Mouse (Mus musculus): ENCODE results near the gene Tas1r1. TPM values are rescaled to one million over a fixed set of nuclear protein-coding genes. Genes with fewer than 3 reads are reported as not detected.

Tas1r1 gene
- total RNA-seq, 2 experiments from 2014 or later = 0.49 to 0.54 TPM

GRCm38 (mm10) chr4:152012109-152012508 is 26.3 kb downstream of the Tas1r1 start:
- no peak for DNase-seq (ENCODE audit: extremely low spot score in 1 of 2, low spot score in 1 of 2)

- no peak for DNase-seq (ENCODE audit: extremely low spot score in 1 of 2, low spot score in 1 of 2)
These were observed 27.1 kb downstream of the Tas1r1 start for GRCm38 (mm10) chr4:152011171-152011760.

DNA sequence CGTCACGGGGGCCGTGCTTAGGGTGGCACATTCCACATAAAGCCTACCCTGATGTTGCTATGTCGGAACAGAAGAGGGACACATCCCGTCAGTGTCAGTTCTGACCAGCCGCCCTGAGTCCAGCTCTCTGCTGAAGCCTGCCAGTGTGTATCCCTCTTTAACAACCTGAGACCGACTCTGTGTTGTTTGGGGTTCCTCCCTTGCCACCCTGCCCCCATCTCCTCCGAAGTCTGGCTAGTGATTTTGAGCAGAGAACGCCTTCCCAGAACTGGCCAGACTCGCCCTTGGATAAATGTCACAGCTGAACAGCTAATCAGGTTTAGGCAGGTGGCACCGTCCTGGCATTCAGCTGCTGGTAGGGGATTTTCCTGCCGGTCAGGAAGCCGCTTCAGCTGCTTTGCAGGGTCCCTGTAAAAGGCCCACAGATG is 27.6 kb downstream of the Tas1r1 start:
- DNase-seq (ENCODE audit: extremely low spot score in 1 of 2, low spot score in 1 of 2) = no peak

DNA sequence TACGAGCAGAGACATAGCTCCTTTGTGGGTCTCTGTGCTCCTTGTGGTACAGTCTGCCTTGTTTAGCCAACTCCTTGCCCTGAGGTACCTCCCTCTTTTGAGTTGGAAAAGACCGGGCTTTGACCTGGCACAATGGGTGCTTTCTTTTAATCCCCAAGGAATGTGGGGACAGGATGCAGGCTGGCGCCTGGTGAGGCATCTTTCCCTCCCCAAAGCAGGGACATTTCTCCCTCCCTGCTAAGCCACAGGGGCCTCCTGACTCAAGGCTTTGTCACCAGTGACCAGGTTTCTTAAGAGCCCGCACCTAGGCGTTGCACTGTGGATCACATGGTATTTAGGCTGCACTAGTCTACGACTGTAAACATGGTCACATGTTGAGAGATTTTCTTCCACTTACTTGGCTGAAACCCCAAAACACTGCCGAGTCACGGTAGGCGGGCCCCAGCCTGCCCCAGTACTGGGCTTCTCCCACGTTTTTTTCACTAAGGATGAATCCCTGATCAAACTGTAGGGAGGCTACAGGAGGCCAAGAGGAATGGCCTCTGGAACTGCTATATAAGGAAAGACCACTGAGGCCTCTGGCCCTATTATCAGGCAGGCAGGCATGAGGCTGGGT is 28.2 kb downstream of the Tas1r1 start:
- DNase-seq (ENCODE audit: extremely low spot score in 1 of 2, low spot score in 1 of 2) = no peak

DNA sequence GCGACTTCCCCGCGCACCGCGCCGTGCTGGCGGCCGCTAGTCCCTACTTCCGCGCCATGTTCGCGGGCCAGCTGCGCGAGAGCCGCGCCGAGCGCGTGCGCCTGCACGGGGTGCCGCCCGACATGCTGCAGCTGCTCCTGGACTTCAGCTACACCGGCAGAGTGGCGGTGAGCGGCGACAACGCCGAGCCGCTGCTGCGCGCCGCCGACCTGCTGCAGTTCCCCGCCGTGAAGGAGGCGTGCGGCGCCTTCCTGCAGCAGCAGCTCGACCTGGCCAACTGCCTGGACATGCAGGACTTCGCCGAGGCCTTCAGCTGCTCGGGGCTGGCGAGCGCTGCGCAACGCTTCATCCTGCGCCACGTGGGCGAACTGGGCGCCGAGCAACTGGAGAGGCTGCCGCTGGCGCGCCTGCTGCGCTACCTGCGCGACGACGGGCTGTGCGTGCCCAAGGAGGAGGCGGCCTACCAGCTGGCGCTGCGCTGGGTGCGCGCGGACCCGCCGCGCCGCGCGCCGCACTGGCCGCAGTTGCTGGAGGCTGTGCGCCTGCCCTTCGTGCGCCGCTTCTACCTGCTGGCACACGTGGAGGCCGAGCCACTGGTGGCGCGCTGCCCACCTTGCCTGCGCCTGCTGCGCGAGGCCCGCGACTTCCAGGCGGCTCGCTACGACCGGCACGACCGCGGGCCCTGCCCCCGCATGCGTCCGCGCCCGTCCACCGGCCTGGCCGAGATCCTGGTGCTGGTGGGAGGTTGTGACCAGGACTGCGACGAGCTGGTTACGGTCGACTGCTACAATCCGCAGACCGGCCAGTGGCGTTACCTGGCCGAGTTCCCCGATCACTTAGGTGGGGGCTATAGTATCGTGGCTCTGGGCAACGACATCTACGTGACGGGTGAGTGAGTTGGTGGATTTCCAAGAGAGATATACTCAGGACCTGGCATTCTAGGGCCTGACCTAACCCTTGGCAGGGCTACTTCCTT is 29.0 kb downstream of the Tas1r1 start:
- DNase-seq (ENCODE audit: extremely low spot score in 1 of 2, low spot score in 1 of 2) = peak; percentile 49 to 65

DNA sequence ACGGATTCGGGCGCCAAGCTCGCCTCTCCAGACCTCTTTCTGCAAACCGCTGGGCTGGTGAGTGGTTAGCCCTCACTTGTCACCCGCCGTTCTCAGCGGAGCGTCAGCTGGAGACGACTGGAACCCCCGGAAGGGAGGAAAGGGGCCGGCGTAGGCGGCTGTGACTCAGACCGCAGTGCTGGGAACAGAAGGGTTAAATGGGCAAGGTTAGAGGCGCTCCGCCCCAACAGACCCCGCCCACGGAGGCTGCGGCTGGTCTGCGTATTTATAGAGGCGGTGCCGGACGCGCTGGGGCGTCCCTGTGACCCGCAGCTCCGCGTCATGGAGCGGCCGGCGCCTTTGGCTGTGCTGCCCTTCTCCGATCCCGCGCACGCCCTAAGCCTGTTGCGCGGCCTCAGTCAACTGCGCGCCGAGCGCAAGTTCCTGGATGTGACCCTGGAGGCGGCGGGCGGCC is 29.7 kb downstream of the Tas1r1 start, which contains the start of gene Klhl21:
Klhl21 (plus strand) TSS at position 182 of the 454 bp plus-strand sequence.
- peak; percentile 82 to 87 for DNase-seq (ENCODE audit: extremely low spot score in 1 of 2, low spot score in 1 of 2)

DNA sequence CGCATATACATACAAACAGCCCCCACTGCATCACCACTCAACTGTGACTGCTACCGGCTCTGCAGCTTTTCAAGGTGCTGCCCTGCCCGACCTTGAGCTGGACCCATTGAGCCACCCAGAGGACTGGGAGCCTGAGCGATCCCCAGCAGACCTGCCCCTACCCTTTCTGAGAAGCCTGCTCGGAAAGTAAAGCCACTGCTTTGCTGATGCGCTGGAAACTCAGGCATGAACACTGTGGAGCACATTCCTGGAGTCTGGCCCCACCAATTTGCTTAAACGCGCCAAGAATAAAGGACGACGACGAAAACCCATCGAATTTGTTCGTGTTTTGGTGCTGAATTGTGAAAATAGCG is 30.2 kb downstream of the Tas1r1 start:
- DNase-seq (ENCODE audit: extremely low spot score in 1 of 2, low spot score in 1 of 2) = no peak

- no peak for DNase-seq (ENCODE audit: extremely low spot score in 1 of 2, low spot score in 1 of 2)
These were observed 30.8 kb downstream of the Tas1r1 start for GRCm38 (mm10) chr4:152007481-152008147.

GRCm38 (mm10) chr4:152006812-152007211 is 31.6 kb downstream of the Tas1r1 start:
- no peak for DNase-seq (ENCODE audit: extremely low spot score in 1 of 2, low spot score in 1 of 2)

GRCm38 (mm10) chr4:152006137-152006536 is 32.2 kb downstream of the Tas1r1 start:
- DNase-seq (ENCODE audit: extremely low spot score in 1 of 2, low spot score in 1 of 2) = no peak

DNA sequence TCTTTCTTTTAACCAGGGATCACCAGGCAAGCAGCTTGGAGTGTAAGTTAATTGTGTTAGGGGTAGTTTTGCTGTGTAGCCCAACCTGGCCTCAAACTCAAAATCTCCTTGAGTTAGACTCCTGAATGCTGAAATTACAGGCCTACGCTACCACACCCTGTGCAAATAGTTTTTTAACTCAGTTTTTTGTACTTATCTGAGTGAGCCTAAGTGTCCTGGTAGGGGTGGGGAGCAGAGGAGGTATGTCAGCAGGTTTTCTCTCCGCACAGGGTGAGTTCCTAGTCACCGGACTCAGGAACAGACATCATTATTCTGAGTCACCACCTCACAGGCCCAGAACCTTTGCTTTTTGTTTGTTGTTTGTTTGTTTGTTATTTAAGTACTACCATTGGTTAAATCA is 36.3 kb downstream of the Tas1r1 start:
- no peak for DNase-seq (ENCODE audit: extremely low spot score in 1 of 2, low spot score in 1 of 2)

- DNase-seq (ENCODE audit: extremely low spot score in 1 of 2, low spot score in 1 of 2) = no peak
These were observed 37.0 kb downstream of the Tas1r1 start for GRCm38 (mm10) chr4:152001335-152001734.

- DNase-seq (ENCODE audit: extremely low spot score in 1 of 2, low spot score in 1 of 2) = no peak
These were observed 37.5 kb downstream of the Tas1r1 start for GRCm38 (mm10) chr4:152000906-152001305.

- DNase-seq (ENCODE audit: extremely low spot score in 1 of 2, low spot score in 1 of 2) = no peak
These were observed 38.9 kb downstream of the Tas1r1 start for GRCm38 (mm10) chr4:151999481-151999880.

DNA sequence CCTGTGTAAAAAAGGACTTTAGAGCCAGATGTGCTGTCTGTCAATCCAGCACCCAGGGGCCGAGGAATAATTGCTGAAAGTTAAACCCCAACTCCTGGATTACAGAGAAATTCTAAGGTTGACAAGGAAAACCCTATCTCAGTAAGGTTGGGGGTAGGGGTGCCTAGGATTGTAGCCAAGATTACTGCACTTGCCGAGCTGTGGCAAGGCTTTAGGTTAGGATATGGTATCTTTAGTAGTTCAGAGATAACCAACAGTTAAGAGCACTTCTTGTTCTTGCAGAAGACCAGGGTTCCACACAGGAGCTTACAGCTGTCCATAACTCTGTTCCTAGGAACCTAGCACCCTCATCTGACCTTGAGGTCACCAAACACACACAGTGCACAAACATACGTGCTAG is 40.7 kb downstream of the Tas1r1 start:
- DNase-seq (ENCODE audit: extremely low spot score in 1 of 2, low spot score in 1 of 2) = no peak

DNA sequence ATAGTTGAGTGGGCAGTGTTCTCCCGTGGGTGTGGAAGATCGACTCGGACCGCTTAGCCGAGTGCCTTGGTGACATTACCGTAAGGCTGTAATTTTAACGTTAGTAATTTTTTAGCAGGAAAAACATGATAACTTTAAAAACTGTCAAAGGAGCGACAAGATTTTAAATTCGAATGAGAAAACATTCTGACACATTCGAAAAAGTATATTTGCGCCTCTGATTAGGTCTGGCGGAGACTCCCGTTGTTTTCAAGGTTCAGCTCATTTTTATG is 41.5 kb downstream of the Tas1r1 start:
- DNase-seq (ENCODE audit: extremely low spot score in 1 of 2, low spot score in 1 of 2) = no peak

DNA sequence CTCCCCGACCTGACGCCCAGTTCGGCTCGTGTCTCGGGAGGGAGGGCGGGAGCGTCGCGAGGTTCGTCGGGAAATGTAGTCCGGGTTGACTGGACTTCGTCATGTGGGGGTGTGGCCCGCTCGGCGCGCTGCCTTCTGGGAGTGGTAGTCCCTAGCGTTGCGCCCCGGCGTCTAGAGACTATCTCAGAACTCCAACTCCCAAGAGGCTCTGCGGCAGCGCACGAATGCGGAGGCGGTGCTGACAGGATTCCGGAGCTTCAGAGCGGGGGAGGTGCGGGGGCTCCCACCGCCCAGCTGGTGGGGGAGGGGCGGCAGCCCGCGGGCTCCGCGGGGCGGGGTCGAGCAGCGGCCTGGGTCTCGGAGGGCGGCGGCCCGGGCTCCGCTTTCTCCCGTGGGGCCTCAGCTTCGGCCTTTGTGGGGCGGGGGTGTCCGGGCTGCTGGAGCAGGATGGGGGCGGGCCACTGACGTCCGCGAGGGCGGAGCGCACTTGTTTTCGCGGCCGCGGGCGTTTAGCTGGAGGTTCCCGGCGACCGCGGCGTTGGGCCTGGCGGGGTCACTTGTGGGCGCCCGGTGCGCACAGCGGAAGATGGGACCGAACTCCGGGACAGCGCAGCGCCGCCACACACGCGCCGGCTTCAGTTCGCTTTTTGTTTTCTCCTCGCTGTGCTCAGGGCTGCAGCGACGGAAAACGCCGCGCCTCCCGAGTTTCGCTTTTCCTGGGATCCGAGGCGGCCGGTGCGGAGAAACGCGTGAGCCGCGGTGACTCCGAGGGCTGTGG is 42.0 kb downstream of the Tas1r1 start, which contains the start of gene Phf13:
Phf13 (minus strand) TSS at position 86 of the 778 bp plus-strand sequence.
- DNase-seq (ENCODE audit: extremely low spot score in 1 of 2, low spot score in 1 of 2) = peak; percentile 91 to 94

GRCm38 (mm10) chr4:151995371-151996172 is 42.8 kb downstream of the Tas1r1 start:
- DNase-seq (ENCODE audit: extremely low spot score in 1 of 2, low spot score in 1 of 2) = peak in 1 of 2 experiments; percentile 25

Data from layer of hippocampus, postnatal 25 days (tissue).